Mouse (Mus musculus) CD4-positive naive resting alpha-beta T cell, adult 76 days (primary cell): ENCODE measurements around the gene Ltk. TPM values are rescaled to one million over a fixed set of nuclear protein-coding genes. Genes with fewer than 3 reads are reported as not detected.

ENCODE experiments used
- total RNA-seq: library from RNA; stranded (reverse); gene quantifications from one replicate; pipeline ENCODE4 v1.2.4, GENCODE M21; 2023

Ltk gene
- 1.9 TPM for total RNA-seq

GRCm38 (mm10) chr2:119760251-119760650 lies at the start of gene Ltk:
Gene Ltk (minus strand): TSS chr2:119760431.

GRCm38 (mm10) chr2:119797279-119797783 lies 37.1 kb upstream of the Ltk start, which contains the start of gene Tyro3:
Gene Tyro3 (plus strand): TSS chr2:119797733.

GRCm38 (mm10) chr2:119787206-119787883 lies 27.1 kb upstream of the Ltk start, which contains the start of gene Rpap1:
Gene Rpap1 (minus strand): TSS chr2:119787537.

GRCm38 (mm10) chr2:119741581-119742411 lies 18.4 kb downstream of the Ltk start, which contains the start of gene Itpka:
Gene Itpka (plus strand): TSS chr2:119742337.

Other genes starting within 250 kb of the Ltk start
- 0.09 TPM for gene Exd1, start 212.8 kb downstream of the Ltk start, total RNA-seq
- 80.5 TPM for gene Chp1, start 212.7 kb downstream of the Ltk start, total RNA-seq
- gene Nusap1, start 142.1 kb downstream of the Ltk start, total RNA-seq = 1.6 TPM
- 0.88 TPM for gene Oip5, start 142.0 kb downstream of the Ltk start, total RNA-seq
- 9.4 TPM for gene Ndufaf1, start 97.6 kb downstream of the Ltk start, total RNA-seq
- gene Rtf1, start 85.4 kb downstream of the Ltk start, total RNA-seq = 72.6 TPM
- gene Itpka, start 18.1 kb downstream of the Ltk start, total RNA-seq = 0.62 TPM
- gene Rpap1, start 27.1 kb upstream of the Ltk start, total RNA-seq = 31.6 TPM
- gene Tyro3, start 37.3 kb upstream of the Ltk start, total RNA-seq = 7.0 TPM
- gene Mga, start 136.8 kb upstream of the Ltk start, total RNA-seq = 87.9 TPM
- gene Mapkbp1, start 212.3 kb upstream of the Ltk start, total RNA-seq = 15.3 TPM